Mouse (Mus musculus): ENCODE results near the gene Phgdh. TPM values are rescaled to one million over a fixed set of nuclear protein-coding genes. Genes with fewer than 3 reads are reported as not detected.
A peak's percentile ranks its signal among the peaks of the same experiment; 100 is the strongest.

Phgdh gene
- polyA plus RNA-seq, 1 experiment = 18.1 TPM

GRCm38 (mm10) chr3:98335886-98336285 lies 3.9 kb downstream of the Phgdh start:
- H3K27me3 ChIP-seq (ENCODE audit: control insufficient read depth, insufficient read depth, low read length) = no peaks in the 10 kb centered on the region
- H3K4me3 ChIP-seq (ENCODE audit: control insufficient read depth, low read depth, low read length) = no peak overlapping the region
- H3K36me3 ChIP-seq (ENCODE audit: control insufficient read depth, insufficient read depth, low read length) = no peaks in the 10 kb centered on the region
- no peak for TF ChIP-seq CTCF (IDR thresholded peaks at IDR 0.05; ENCODE audit: control insufficient read depth, insufficient read depth, insufficient replicate concordance, low read depth, low read length)
- TF ChIP-seq POLR2A (IDR thresholded peaks at IDR 0.05; ENCODE audit: control insufficient read depth, low read depth, low read length) = no peak
- peaks cover 4% of the 10 kb centered on the region for H3K4me1 ChIP-seq (ENCODE audit: control insufficient read depth, insufficient read depth, low read length)
- H3K27ac ChIP-seq (ENCODE audit: control insufficient read depth, insufficient read depth, low read depth, low read length) = no peak overlapping the region

GRCm38 (mm10) chr3:98335331-98335730 lies 4.5 kb downstream of the Phgdh start:
- Histone ChIP-seq H3K27me3 (ENCODE audit: control insufficient read depth, insufficient read depth, low read length) (no peaks in the 10 kb centered on the region), H3K4me1 (ENCODE audit: control insufficient read depth, insufficient read depth, low read length) (peaks cover 4% of the 10 kb centered on the region), H3K36me3 (ENCODE audit: control insufficient read depth, insufficient read depth, low read length) (no peaks in the 10 kb centered on the region), H3K27ac (ENCODE audit: control insufficient read depth, insufficient read depth, low read depth, low read length) (no peak overlapping the region), H3K4me3 (ENCODE audit: control insufficient read depth, low read depth, low read length) (no peak overlapping the region)
- TF ChIP-seq CTCF (IDR thresholded peaks at IDR 0.05; ENCODE audit: control insufficient read depth, insufficient read depth, insufficient replicate concordance, low read depth, low read length) (no peak), POLR2A (IDR thresholded peaks at IDR 0.05; ENCODE audit: control insufficient read depth, low read depth, low read length) (no peak)

GRCm38 (mm10) chr3:98334010-98334409 lies 5.8 kb downstream of the Phgdh start:
- Histone ChIP-seq H3K4me3 (ENCODE audit: control insufficient read depth, low read depth, low read length) (no peak overlapping the region), H3K36me3 (ENCODE audit: control insufficient read depth, insufficient read depth, low read length) (no peaks in the 10 kb centered on the region), H3K27me3 (ENCODE audit: control insufficient read depth, insufficient read depth, low read length) (no peaks in the 10 kb centered on the region), H3K27ac (ENCODE audit: control insufficient read depth, insufficient read depth, low read depth, low read length) (no peak overlapping the region), H3K4me1 (ENCODE audit: control insufficient read depth, insufficient read depth, low read length) (peaks cover 4% of the 10 kb centered on the region)
- TF ChIP-seq CTCF (IDR thresholded peaks at IDR 0.05; ENCODE audit: control insufficient read depth, insufficient read depth, insufficient replicate concordance, low read depth, low read length) (no peak), POLR2A (IDR thresholded peaks at IDR 0.05; ENCODE audit: control insufficient read depth, low read depth, low read length) (no peak)

- Histone ChIP-seq H3K4me1 (ENCODE audit: control insufficient read depth, insufficient read depth, low read length) (peaks cover 5% of the 10 kb centered on the region), H3K36me3 (ENCODE audit: control insufficient read depth, insufficient read depth, low read length) (no peaks in the 10 kb centered on the region), H3K4me3 (ENCODE audit: control insufficient read depth, low read depth, low read length) (no peak overlapping the region), H3K27ac (ENCODE audit: control insufficient read depth, insufficient read depth, low read depth, low read length) (no peak overlapping the region), H3K27me3 (ENCODE audit: control insufficient read depth, insufficient read depth, low read length) (no peaks in the 10 kb centered on the region)
- TF ChIP-seq POLR2A (IDR thresholded peaks at IDR 0.05; ENCODE audit: control insufficient read depth, low read depth, low read length) = no peak
- TF ChIP-seq CTCF (IDR thresholded peaks at IDR 0.05; ENCODE audit: control insufficient read depth, insufficient read depth, insufficient replicate concordance, low read depth, low read length) = no peak
These were observed 15.6 kb downstream of the Phgdh start for GRCm38 (mm10) chr3:98324235-98324634.

- H3K27me3 ChIP-seq (ENCODE audit: control insufficient read depth, insufficient read depth, low read length) = no peaks in the 10 kb centered on the region
- no peak for TF ChIP-seq CTCF (IDR thresholded peaks at IDR 0.05; ENCODE audit: control insufficient read depth, insufficient read depth, insufficient replicate concordance, low read depth, low read length)
- TF ChIP-seq POLR2A (IDR thresholded peaks at IDR 0.05; ENCODE audit: control insufficient read depth, low read depth, low read length) = no peak
These were observed 17.6 kb downstream of the Phgdh start for GRCm38 (mm10) chr3:98322209-98322608.

GRCm38 (mm10) chr3:98319190-98319589 lies 20.6 kb downstream of the Phgdh start:
- Histone ChIP-seq H3K36me3 (ENCODE audit: control insufficient read depth, insufficient read depth, low read length) (no peaks in the 10 kb centered on the region), H3K27me3 (ENCODE audit: control insufficient read depth, insufficient read depth, low read length) (no peaks in the 10 kb centered on the region), H3K27ac (ENCODE audit: control insufficient read depth, insufficient read depth, low read depth, low read length) (no peak overlapping the region), H3K4me3 (ENCODE audit: control insufficient read depth, low read depth, low read length) (no peak overlapping the region), H3K4me1 (ENCODE audit: control insufficient read depth, insufficient read depth, low read length) (peaks cover 5% of the 10 kb centered on the region)
- TF ChIP-seq CTCF (IDR thresholded peaks at IDR 0.05; ENCODE audit: control insufficient read depth, insufficient read depth, insufficient replicate concordance, low read depth, low read length) = no peak
- no peak for TF ChIP-seq POLR2A (IDR thresholded peaks at IDR 0.05; ENCODE audit: control insufficient read depth, low read depth, low read length)

More at GRCm38 (mm10) chr3:98322209-98322608, 17.6 kb downstream of the Phgdh start:
- Histone ChIP-seq H3K4me1 (ENCODE audit: control insufficient read depth, insufficient read depth, low read length) (peaks cover 5% of the 10 kb centered on the region), H3K27ac (ENCODE audit: control insufficient read depth, insufficient read depth, low read depth, low read length) (peak overlapping the region; percentile 9; the same call in 1 of the 2 replicates), H3K36me3 (ENCODE audit: control insufficient read depth, insufficient read depth, low read length) (no peaks in the 10 kb centered on the region), H3K4me3 (ENCODE audit: control insufficient read depth, low read depth, low read length) (no peak overlapping the region)

- H3K36me3 ChIP-seq (ENCODE audit: control insufficient read depth, insufficient read depth, low read length) = no peaks in the 10 kb centered on the region
- H3K27me3 ChIP-seq (ENCODE audit: control insufficient read depth, insufficient read depth, low read length) = no peaks in the 10 kb centered on the region
- H3K4me3 ChIP-seq (ENCODE audit: control insufficient read depth, low read depth, low read length) = no peak overlapping the region
- no peak overlapping the region for H3K27ac ChIP-seq (ENCODE audit: control insufficient read depth, insufficient read depth, low read depth, low read length)
- H3K4me1 ChIP-seq (ENCODE audit: control insufficient read depth, insufficient read depth, low read length) = peaks cover 5% of the 10 kb centered on the region
- TF ChIP-seq POLR2A (IDR thresholded peaks at IDR 0.05; ENCODE audit: control insufficient read depth, low read depth, low read length) (no peak), CTCF (IDR thresholded peaks at IDR 0.05; ENCODE audit: control insufficient read depth, insufficient read depth, insufficient replicate concordance, low read depth, low read length) (no peak)
These were observed 22.6 kb downstream of the Phgdh start for GRCm38 (mm10) chr3:98317143-98317542.

GRCm38 (mm10) chr3:98315181-98315580 lies 24.6 kb downstream of the Phgdh start:
- no peaks in the 10 kb centered on the region for H3K27me3 ChIP-seq (ENCODE audit: control insufficient read depth, insufficient read depth, low read length)
- no peak overlapping the region for H3K4me3 ChIP-seq (ENCODE audit: control insufficient read depth, low read depth, low read length)
- no peaks in the 10 kb centered on the region for H3K36me3 ChIP-seq (ENCODE audit: control insufficient read depth, insufficient read depth, low read length)
- H3K27ac ChIP-seq (ENCODE audit: control insufficient read depth, insufficient read depth, low read depth, low read length) = no peak overlapping the region
- H3K4me1 ChIP-seq (ENCODE audit: control insufficient read depth, insufficient read depth, low read length) = peaks cover 2% of the 10 kb centered on the region
- no peak for TF ChIP-seq POLR2A (IDR thresholded peaks at IDR 0.05; ENCODE audit: control insufficient read depth, low read depth, low read length)
- TF ChIP-seq CTCF (IDR thresholded peaks at IDR 0.05; ENCODE audit: control insufficient read depth, insufficient read depth, insufficient replicate concordance, low read depth, low read length) = no peak

All from testis, adult 2 months (tissue).